Mouse (Mus musculus) intestine, embryonic 16.5 days (tissue): Measurements from ENCODE around the gene Clnk. TPM values are rescaled to one million over a fixed set of nuclear protein-coding genes. Genes with fewer than 3 reads are reported as not detected.

Source experiments
- ATAC-seq: fragments of 200-750 bp; cut with Nextera tagmentation; 2 replicates; pipeline ENCODE4 v1.8.0; 2017; ENCODE audit warnings: moderate TSS enrichment, moderate library complexity
- H3K27ac ChIP-seq: fragments of 300-500 bp; sonication (generic); 2 replicates; pipeline ENCODE4 v1.5.1; 2014; ENCODE audit warnings: mild to moderate bottlenecking, low read length
- H3K27me3 ChIP-seq: fragments of 300-500 bp; sonication (generic); replicated peaks from 2 replicates; pipeline ENCODE4 v1.6.1; 2014; ENCODE audit warnings: low read length, control low read depth, mixed read lengths; ENCODE audit not compliant: control insufficient read depth, insufficient read depth
- H3K36me3 ChIP-seq: fragments of 300-500 bp; sonication (generic); 2 replicates; pipeline ENCODE4 v1.6.1; 2014; ENCODE audit warnings: low read length, control low read depth; ENCODE audit not compliant: control insufficient read depth, insufficient read depth
- H3K4me1 ChIP-seq: fragments of 300-500 bp; sonication (generic); 2 replicates; pipeline ENCODE4 v1.6.1; 2014; ENCODE audit warnings: low read length, control low read depth, mixed read lengths; ENCODE audit not compliant: control insufficient read depth, insufficient read depth
- H3K4me2 ChIP-seq: fragments of 300-500 bp; sonication (generic); 2 replicates; pipeline ENCODE4 v1.6.1; 2014; ENCODE audit warnings: low read depth, low read length, control low read depth
- H3K4me3 ChIP-seq: fragments of 300-500 bp; sonication (generic); 2 replicates; pipeline ENCODE4 v1.5.1; 2014; ENCODE audit warnings: mild to moderate bottlenecking, low read length
- H3K9ac ChIP-seq: fragments of 300-500 bp; sonication (generic); 2 replicates; pipeline ENCODE4 v1.6.1; 2014; ENCODE audit warnings: low read depth, low read length
- H3K9me3 ChIP-seq: fragments of 300-500 bp; sonication (generic); 2 replicates; pipeline ENCODE4 v1.6.1; 2016; ENCODE audit warnings: low read length, control low read depth; ENCODE audit not compliant: control insufficient read depth
- WGBS: fragments of 180-500 bp; shearing (Covaris S2); extraction: QIAGEN DNeasy Blood & Tissue Kit; methylation state at CpG from one replicate; pipeline ENCODE4 v1.1.7; 2014; 5-methylcytosine and 5-hydroxymethylcytosine counted together
- polyA plus RNA-seq: library from polyadenylated mRNA; unstranded; fragments of >200 nt; fragmentation: Nextera tagmentation; extraction: Ambion mirVana; gene quantifications from 2 replicates; pipeline ENCODE4 v1.2.1, GENCODE M21; 2015

Gene Clnk
- polyA plus RNA-seq, 1 experiment from 2014 or later: 0.57 TPM

- no peak for ATAC-seq
- Histone ChIP-seq H3K9ac (no peak overlapping the region), H3K36me3 (no peaks in the 10 kb centered on the region), H3K27ac (no peak overlapping the region), H3K4me3 (no peak overlapping the region), H3K4me2 (no peak overlapping the region), H3K9me3 (no peaks in the 10 kb centered on the region), H3K27me3 (no peaks in the 10 kb centered on the region), H3K4me1 (no peaks in the 10 kb centered on the region)
- WGBS: 73% methylated on average over 13 of the region's 13 CpGs
These were observed 14.2 kb downstream of the Clnk start for GRCm38 (mm10) chr5:38862288-38862985.

DNA sequence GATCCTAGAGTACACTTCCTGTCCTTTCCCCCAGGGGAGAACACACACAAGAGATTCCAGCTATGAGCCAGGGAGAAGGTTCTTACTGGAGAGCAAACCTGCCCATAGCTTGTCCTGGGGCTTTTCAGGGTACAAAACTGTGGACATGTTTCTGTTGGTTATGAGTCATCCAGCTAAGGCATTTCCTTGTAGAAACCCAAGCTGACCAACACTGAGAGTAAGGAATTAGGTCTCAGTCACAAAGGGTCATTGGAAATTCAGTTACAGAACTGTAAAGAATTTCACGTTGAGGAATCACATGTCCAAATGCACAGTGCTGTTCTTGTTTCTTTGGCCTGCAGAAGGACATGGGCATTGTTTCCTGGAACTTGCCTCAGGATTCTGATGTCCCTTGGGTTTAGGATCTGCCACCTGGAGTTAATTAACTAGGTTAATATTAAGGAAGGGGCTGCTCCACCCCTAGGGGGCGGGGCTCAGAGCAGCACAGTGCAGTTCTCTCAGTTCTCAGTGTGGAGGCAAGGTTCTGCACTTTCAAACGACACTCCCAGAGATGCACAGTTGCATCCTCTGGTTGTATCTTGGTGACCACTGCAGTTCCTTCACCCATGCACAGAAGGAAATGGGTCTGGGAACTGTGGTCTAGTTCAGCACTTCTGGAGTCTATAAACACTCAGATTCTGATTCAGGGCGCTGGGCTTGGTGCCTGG, 18.4 kb downstream of the Clnk start:
- Histone ChIP-seq H3K36me3 (no peaks in the 10 kb centered on the region), H3K9ac (no peak overlapping the region), H3K4me1 (no peaks in the 10 kb centered on the region), H3K4me2 (no peak overlapping the region), H3K27me3 (no peaks in the 10 kb centered on the region), H3K9me3 (no peaks in the 10 kb centered on the region), H3K27ac (no peak overlapping the region), H3K4me3 (no peak overlapping the region)
- ATAC-seq: peak; percentile 71
- 51% methylated on average over 4 of the region's 4 CpGs for WGBS

- WGBS: 88% methylated on average over 1 of the region's 1 CpGs
- H3K27me3 ChIP-seq: no peaks in the 10 kb centered on the region
These were observed 19.0 kb downstream of the Clnk start for GRCm38 (mm10) chr5:38857591-38857990.

GRCm38 (mm10) chr5:38850171-38850570, 26.4 kb downstream of the Clnk start:
- Histone ChIP-seq H3K9ac (no peak overlapping the region), H3K4me3 (no peak overlapping the region), H3K27me3 (no peaks in the 10 kb centered on the region), H3K27ac (peak overlapping the region; percentile 65), H3K9me3 (0 out of 2 replicates have a peak, but pooled peaks cover 2% of the 10 kb centered on the region), H3K4me1 (0 out of 2 replicates have a peak, but pooled peaks cover 2% of the 10 kb centered on the region), H3K4me2 (no peak overlapping the region), H3K36me3 (no peaks in the 10 kb centered on the region)
- 66% methylated on average over 1 of the region's 1 CpGs for WGBS
- ATAC-seq: peak; percentile 87

More at GRCm38 (mm10) chr5:38857591-38857990, 19.0 kb downstream of the Clnk start:
- no peaks in the 10 kb centered on the region for H3K36me3 ChIP-seq
- no peak overlapping the region for H3K4me2 ChIP-seq
- ATAC-seq: peak; percentile 6; the same call in 1 of the 2 replicates
- no peaks in the 10 kb centered on the region for H3K4me1 ChIP-seq
- H3K27ac ChIP-seq: no peak overlapping the region
- H3K4me3 ChIP-seq: no peak overlapping the region
- H3K9ac ChIP-seq: no peak overlapping the region
- H3K9me3 ChIP-seq: 0 out of 2 replicates have a peak, but pooled peaks cover 2% of the 10 kb centered on the region

DNA sequence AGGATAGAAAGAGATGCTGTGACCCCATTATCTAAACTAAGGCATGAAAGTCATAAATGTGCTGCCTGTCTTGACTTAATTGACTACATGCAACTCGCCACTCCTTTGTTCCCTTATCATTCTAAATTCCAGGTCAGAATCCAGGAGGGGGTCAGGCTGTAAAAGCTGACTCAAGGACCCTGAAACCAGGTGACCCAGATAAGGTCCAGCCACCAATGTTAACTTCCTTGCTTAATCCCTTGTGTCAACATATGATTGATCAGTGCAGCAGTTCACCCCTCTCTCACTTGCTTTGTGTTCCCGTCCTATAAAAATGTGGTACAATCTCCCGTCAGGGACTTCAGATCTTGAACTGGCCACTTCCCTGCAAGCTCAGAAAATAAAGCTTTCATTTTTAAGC, 31.1 kb downstream of the Clnk start:
- no peaks in the 10 kb centered on the region for H3K27me3 ChIP-seq
- WGBS: 46% methylated on average over 3 of the region's 3 CpGs
- no peak overlapping the region for H3K4me3 ChIP-seq
- H3K4me1 ChIP-seq: peaks cover 9% of the 10 kb centered on the region; the same call in 1 of the 2 replicates
- H3K36me3 ChIP-seq: no peaks in the 10 kb centered on the region
- no peak overlapping the region for H3K9ac ChIP-seq
- no peaks in the 10 kb centered on the region for H3K9me3 ChIP-seq
- peak; percentile 93 for ATAC-seq
- H3K27ac ChIP-seq: no peak overlapping the region
- no peak overlapping the region for H3K4me2 ChIP-seq

- Histone ChIP-seq H3K9ac (no peak overlapping the region), H3K4me1 (peaks cover 7% of the 10 kb centered on the region; the same call in 1 of the 2 replicates), H3K4me2 (no peak overlapping the region), H3K36me3 (no peaks in the 10 kb centered on the region), H3K4me3 (no peak overlapping the region), H3K27ac (peak overlapping the region; percentile 19), H3K27me3 (no peaks in the 10 kb centered on the region), H3K9me3 (no peaks in the 10 kb centered on the region)
- WGBS: 46% methylated on average over 2 of the region's 2 CpGs
- ATAC-seq: 0 out of 2 replicates have a peak, but pooled peaks have one; percentile 9
These were observed 32.3 kb downstream of the Clnk start for GRCm38 (mm10) chr5:38844312-38844711.

- Histone ChIP-seq H3K4me3 (no peak overlapping the region), H3K36me3 (no peaks in the 10 kb centered on the region), H3K9ac (no peak overlapping the region), H3K27me3 (no peaks in the 10 kb centered on the region), H3K9me3 (no peaks in the 10 kb centered on the region), H3K4me2 (no peak overlapping the region), H3K4me1 (peaks cover 7% of the 10 kb centered on the region; the same call in 1 of the 2 replicates), H3K27ac (no peak overlapping the region)
- no peak for ATAC-seq
- WGBS: 96% methylated on average over 1 of the region's 1 CpGs
These were observed 36.6 kb downstream of the Clnk start for GRCm38 (mm10) chr5:38839981-38840380.

- no peak for ATAC-seq
- 80% methylated on average over 6 of the region's 6 CpGs for WGBS
These were observed 49.3 kb downstream of the Clnk start for GRCm38 (mm10) chr5:38827310-38827709.

DNA sequence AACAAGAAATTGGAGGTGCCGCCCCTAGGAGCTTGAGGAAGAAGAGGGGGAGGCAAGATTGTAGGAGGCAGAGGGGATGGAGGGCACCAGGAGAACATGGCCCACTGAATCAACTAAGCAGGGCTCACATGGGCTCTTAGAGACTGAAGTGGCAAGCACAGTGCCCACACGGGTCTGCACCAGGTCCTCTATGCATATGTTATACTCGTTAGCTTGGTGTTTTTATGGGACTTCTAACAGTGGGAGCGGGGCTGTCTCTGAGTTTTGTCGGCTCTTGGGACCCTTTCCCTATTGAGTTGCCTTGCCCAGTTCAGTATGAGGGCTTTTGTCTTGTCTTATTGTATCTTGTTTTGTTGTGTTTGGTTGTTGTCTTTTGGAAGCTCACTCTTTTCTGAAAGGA, 50.0 kb downstream of the Clnk start:
- WGBS: 84% methylated on average over 5 of the region's 5 CpGs
- ATAC-seq: no peak
- H3K4me1 ChIP-seq: no peaks in the 10 kb centered on the region

More at GRCm38 (mm10) chr5:38827310-38827709, 49.3 kb downstream of the Clnk start:
- H3K36me3 ChIP-seq: no peaks in the 10 kb centered on the region
- H3K4me1 ChIP-seq: no peaks in the 10 kb centered on the region
- no peaks in the 10 kb centered on the region for H3K27me3 ChIP-seq
- no peak overlapping the region for H3K9ac ChIP-seq
- H3K9me3 ChIP-seq: no peaks in the 10 kb centered on the region
- H3K4me2 ChIP-seq: no peak overlapping the region
- no peak overlapping the region for H3K27ac ChIP-seq
- no peak overlapping the region for H3K4me3 ChIP-seq

More for the DNA sequence above, 50.0 kb downstream of the Clnk start:
- Histone ChIP-seq H3K9me3 (no peaks in the 10 kb centered on the region), H3K27ac (no peak overlapping the region), H3K36me3 (no peaks in the 10 kb centered on the region), H3K4me2 (no peak overlapping the region), H3K9ac (no peak overlapping the region), H3K27me3 (no peaks in the 10 kb centered on the region), H3K4me3 (no peak overlapping the region)
